Mouse (Mus musculus) midbrain, embryonic 11.5 days (tissue): ENCODE data around the gene Zfp212. TPM values are rescaled to one million over a fixed set of nuclear protein-coding genes. Genes with fewer than 3 reads are reported as not detected.

Source experiments
- ATAC-seq: fragments of 200-750 bp; cut with Nextera tagmentation; 2 replicates; pipeline ENCODE4 v1.8.0; 2017; ENCODE audit warnings: moderate TSS enrichment, moderate library complexity; ENCODE audit not compliant: low FRiP score
- DNase-seq: peaks from one replicate; pipeline ENCODE4 v3.0.0; 2015; ENCODE audit warnings: low spot score; ENCODE audit errors: missing footprints
- H3K27ac ChIP-seq: fragments of 300-500 bp; sonication (generic); 2 replicates; pipeline ENCODE4 v1.5.1; 2014; ENCODE audit warnings: low read depth, low read length
- H3K27me3 ChIP-seq: fragments of 300-500 bp; sonication (generic); 2 replicates; pipeline ENCODE4 v1.6.1; 2014; ENCODE audit warnings: mild to moderate bottlenecking, low read length, moderate library complexity, mixed read lengths; ENCODE audit not compliant: control insufficient read depth, insufficient read depth
- H3K36me3 ChIP-seq: fragments of 300-500 bp; sonication (generic); 2 replicates; pipeline ENCODE4 v1.6.1; 2014; ENCODE audit warnings: mild to moderate bottlenecking, low read length, moderate library complexity, mixed read lengths; ENCODE audit not compliant: control insufficient read depth, insufficient read depth
- H3K4me1 ChIP-seq: fragments of 300-500 bp; sonication (generic); 2 replicates; pipeline ENCODE4 v1.6.1; 2014; ENCODE audit warnings: low read length; ENCODE audit not compliant: control insufficient read depth, insufficient read depth
- H3K4me2 ChIP-seq: fragments of 300-500 bp; sonication (generic); 2 replicates; pipeline ENCODE4 v1.6.1; 2014; ENCODE audit warnings: mild to moderate bottlenecking, moderate library complexity
- H3K4me3 ChIP-seq: fragments of 300-500 bp; sonication (generic); 2 replicates; pipeline ENCODE4 v1.5.1; 2014; ENCODE audit warnings: low read depth, low read length
- H3K9ac ChIP-seq: fragments of 300-500 bp; sonication (generic); 2 replicates; pipeline ENCODE4 v1.6.1; 2014; ENCODE audit warnings: low read length
- H3K9me3 ChIP-seq: fragments of 300-500 bp; sonication (generic); 2 replicates; pipeline ENCODE4 v1.6.1; 2016; ENCODE audit warnings: low read length; ENCODE audit not compliant: control insufficient read depth
- WGBS: fragments of 180-500 bp; shearing (Covaris S2); extraction: QIAGEN DNeasy Blood & Tissue Kit; methylation state at CpG from one replicate; pipeline ENCODE4 v1.1.7; 2014; 5-methylcytosine and 5-hydroxymethylcytosine counted together
- polyA plus RNA-seq: library from polyadenylated mRNA; unstranded; fragments of >200 nt; fragmentation: Nextera tagmentation; extraction: Ambion mirVana; gene quantifications from 2 replicates; pipeline ENCODE4 v1.2.1, GENCODE M21; 2014

Gene Zfp212
- polyA plus RNA-seq, 1 experiment from 2014 or later = 13.1 TPM

DNA sequence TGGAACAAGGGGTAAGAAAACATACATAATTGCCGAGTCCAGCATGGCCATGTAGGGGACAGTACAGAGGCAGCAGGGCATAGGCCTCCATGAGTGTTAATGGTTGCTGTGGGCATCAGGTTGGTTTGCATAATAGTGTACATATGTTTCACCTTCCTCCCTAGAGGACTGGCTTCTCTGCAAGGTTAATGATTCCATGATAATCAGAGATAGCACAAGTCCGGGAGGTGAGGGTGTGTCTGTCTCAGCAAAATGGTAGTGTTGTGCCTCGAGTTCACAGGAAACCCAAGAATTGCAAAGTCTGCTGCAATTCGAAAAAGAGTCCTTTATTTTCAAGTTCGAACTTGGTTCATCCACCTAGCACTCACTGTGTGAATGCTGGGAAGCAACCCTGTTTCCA lies 3.2 kb upstream of the Zfp212 start:
- 84% methylated on average over 5 of the region's 5 CpGs for WGBS
- DNase-seq (no peak), ATAC-seq (no peak)
- H3K9ac ChIP-seq = no peak overlapping the region
- no peak overlapping the region for H3K4me2 ChIP-seq
- H3K27me3 ChIP-seq = no peaks in the 10 kb centered on the region
- H3K4me3 ChIP-seq = no peak overlapping the region
- H3K9me3 ChIP-seq = no peaks in the 10 kb centered on the region
- H3K36me3 ChIP-seq = no peaks in the 10 kb centered on the region
- H3K4me1 ChIP-seq = peaks cover 8% of the 10 kb centered on the region
- H3K27ac ChIP-seq = no peak overlapping the region

DNA sequence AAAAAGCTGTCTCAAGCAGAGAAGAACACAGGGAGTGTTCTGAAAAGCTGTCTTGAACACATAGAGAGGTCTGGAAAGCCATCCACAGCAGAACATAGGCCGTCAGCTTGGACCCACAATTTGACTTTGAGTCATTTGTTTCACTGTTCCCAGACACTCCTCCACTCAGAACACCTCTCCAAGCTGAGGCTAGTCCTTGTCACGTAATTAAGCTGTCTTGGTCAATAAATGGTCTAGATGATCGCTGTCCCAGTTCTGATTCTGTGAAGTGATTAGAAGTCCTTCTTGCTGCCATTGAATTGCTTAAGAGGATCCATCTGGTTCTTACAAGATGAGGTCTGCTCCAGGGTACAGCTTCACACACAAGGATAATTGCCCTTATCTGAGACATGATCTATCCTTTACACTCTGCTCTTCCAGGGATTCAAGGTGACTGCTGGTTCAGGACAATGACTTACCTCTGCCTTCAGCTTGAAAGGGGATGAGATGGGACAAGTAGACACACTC lies 1.5 kb upstream of the Zfp212 start:
- DNase-seq (no peak), ATAC-seq (no peak)
- no peak overlapping the region for H3K4me3 ChIP-seq
- H3K36me3 ChIP-seq = no peaks in the 10 kb centered on the region
- 83% methylated on average over 3 of the region's 3 CpGs for WGBS
- no peak overlapping the region for H3K27ac ChIP-seq
- no peaks in the 10 kb centered on the region for H3K27me3 ChIP-seq
- H3K9me3 ChIP-seq = no peaks in the 10 kb centered on the region
- peaks cover 11% of the 10 kb centered on the region for H3K4me1 ChIP-seq
- no peak overlapping the region for H3K9ac ChIP-seq
- no peak overlapping the region for H3K4me2 ChIP-seq

DNA sequence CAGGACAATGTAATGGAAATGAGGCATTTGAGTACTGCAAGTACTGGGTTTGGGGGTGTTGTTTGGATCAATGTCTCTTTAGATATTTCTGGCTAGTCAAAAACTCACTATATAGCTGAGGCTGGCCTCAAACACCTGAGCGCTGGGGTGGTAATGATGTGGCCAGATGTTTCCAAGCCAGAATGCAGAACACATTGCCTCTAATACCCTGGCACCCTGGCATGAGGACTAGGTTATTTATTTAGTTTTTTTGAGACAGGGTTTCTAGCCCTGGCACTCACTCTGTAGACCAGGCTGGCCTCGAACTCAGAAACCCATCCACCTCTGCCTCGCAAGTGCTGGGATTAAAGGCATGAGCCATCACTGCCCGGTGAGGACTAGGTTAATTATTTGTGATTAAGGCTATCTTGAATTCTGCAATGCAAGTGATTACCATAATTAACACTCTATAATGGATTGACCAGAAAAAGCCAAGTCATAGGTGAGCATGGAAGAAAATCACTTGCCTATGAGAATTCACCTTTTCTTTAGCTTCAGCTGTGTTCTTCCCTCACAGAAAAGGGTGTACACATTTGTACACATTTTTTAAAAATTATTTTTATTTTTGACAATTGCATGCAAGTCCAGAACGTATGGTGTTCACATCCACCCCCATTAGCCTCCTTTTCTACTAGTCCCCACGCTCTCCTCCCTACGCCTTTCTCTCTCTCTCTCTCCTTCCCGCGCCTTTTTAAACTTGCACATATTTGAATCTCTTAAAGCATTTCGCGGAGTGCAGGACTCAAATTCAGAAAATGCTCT lies 430 bp upstream of the Zfp212 start:
- peak; percentile 47; the same call in 1 of the 2 replicates for ATAC-seq
- Histone ChIP-seq H3K27me3 (no peaks in the 10 kb centered on the region), H3K27ac (peak overlapping the region; percentile 80), H3K4me3 (peak overlapping the region; percentile 73), H3K4me2 (peak overlapping the region; percentile 47), H3K9me3 (no peaks in the 10 kb centered on the region), H3K9ac (peak overlapping the region; percentile 81), H3K36me3 (no peaks in the 10 kb centered on the region), H3K4me1 (peaks cover 11% of the 10 kb centered on the region)
- WGBS = 29% methylated on average over 11 of the region's 11 CpGs
- no peak for DNase-seq

DNA sequence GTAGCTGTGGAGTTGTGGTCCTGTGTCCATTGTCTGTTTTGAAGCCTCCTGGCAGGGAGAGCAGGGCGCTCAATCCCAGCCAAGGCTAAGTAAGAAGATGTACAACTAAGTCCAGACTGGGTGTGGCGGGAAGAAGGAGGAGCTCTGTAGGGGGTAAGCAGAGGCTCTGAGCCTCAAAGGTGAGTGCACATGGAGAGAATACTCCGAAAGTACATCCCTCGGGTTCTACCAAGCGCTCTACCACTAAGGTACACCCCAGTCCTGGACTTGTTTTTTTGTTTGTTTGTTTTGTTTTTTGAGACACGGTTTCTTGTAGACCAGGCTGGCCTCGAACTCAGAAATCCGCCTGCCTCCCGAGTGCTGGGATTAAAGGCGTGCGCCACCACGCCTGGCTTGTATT lies 22.2 kb downstream of the Zfp212 start:
- 50% methylated on average over 12 of the region's 12 CpGs for WGBS
- DNase-seq = peak; percentile 89
- H3K27me3 ChIP-seq = no peaks in the 10 kb centered on the region; the same call in 1 of the 2 replicates
- peak overlapping the region; percentile 67 for H3K4me2 ChIP-seq
- peak; percentile 9; the same call in 1 of the 2 replicates for ATAC-seq
- H3K9me3 ChIP-seq = no peaks in the 10 kb centered on the region
- peak overlapping the region; percentile 40 for H3K4me3 ChIP-seq
- H3K4me1 ChIP-seq = peaks cover 2% of the 10 kb centered on the region; the same call in 1 of the 2 replicates
- H3K27ac ChIP-seq = no peak overlapping the region
- H3K9ac ChIP-seq = no peak overlapping the region
- no peaks in the 10 kb centered on the region for H3K36me3 ChIP-seq

DNA sequence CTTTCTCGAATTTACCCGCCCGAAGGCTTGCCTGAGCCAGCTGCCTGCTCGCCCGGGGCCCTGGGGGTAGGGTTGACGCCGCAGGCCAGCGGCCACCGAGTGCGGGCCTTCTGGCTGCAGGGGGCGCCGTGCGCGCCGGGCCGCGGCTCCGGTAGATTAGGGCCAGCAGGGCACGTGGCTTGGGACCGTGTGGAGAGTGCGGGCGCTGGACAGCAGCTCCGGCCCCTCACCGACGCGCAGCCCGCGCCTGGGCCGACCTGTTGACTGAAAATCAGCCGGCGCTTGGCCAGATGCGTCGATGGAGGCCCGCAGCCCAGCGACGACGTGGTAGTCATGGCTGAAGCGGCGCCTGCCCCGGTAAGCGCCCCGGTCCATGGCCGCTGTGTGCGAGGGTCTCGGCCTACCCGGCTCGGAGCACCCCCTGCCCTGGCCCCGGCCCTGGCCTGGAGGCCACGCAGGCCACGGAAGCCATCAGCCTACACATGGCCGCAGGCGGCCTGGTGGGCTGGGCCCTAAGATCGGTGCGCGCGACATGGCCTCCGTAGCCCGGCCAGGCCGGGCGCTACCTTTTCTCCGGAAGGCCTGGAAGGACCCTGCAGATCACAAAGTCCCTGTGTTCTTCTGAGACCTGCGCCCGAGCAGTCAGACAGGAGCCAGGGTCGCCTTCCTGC lies 22.9 kb downstream of the Zfp212 start:
- 10% methylated on average over 64 of the region's 64 CpGs for WGBS
- Histone ChIP-seq H3K27ac (no peak overlapping the region), H3K9ac (peak overlapping the region; percentile 77), H3K4me1 (peaks cover 2% of the 10 kb centered on the region; the same call in 1 of the 2 replicates), H3K4me3 (peak overlapping the region; percentile 40), H3K9me3 (no peaks in the 10 kb centered on the region), H3K27me3 (no peaks in the 10 kb centered on the region; the same call in 1 of the 2 replicates), H3K36me3 (no peaks in the 10 kb centered on the region), H3K4me2 (peak overlapping the region; percentile 67)
- peak; percentile 94 for ATAC-seq
- DNase-seq = peak; percentile 94

DNA sequence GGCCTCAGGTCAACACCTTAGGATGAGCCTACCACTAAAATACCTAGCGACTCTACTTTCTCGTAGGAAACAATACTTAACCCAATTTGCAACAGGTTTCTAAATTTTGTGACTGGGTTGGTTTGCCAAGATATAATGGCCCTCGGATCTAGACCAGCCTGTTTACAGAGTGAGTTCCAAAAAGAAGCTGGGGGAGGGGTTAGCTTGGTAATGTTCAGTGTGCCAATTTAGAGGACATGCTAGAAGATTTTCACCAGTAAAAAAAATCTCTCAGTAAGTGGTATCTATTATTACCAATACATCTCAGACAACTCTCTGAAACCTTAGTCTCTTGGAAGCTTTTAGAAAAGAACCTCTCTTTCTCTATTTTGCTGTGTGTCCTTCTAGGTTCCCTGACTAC lies 23.4 kb downstream of the Zfp212 start:
- 94% methylated on average over 3 of the region's 3 CpGs for WGBS
- peak overlapping the region; percentile 40; the same call in 1 of the 2 replicates for H3K4me3 ChIP-seq
- peak overlapping the region; percentile 77; the same call in 1 of the 2 replicates for H3K9ac ChIP-seq
- DNase-seq (peak; percentile 81), ATAC-seq (no peak)
- no peaks in the 10 kb centered on the region; the same call in 1 of the 2 replicates for H3K27me3 ChIP-seq
- no peaks in the 10 kb centered on the region for H3K9me3 ChIP-seq
- H3K4me2 ChIP-seq = peak overlapping the region; percentile 67
- no peaks in the 10 kb centered on the region for H3K36me3 ChIP-seq
- H3K4me1 ChIP-seq = peaks cover 2% of the 10 kb centered on the region; the same call in 1 of the 2 replicates
- H3K27ac ChIP-seq = no peak overlapping the region

DNA sequence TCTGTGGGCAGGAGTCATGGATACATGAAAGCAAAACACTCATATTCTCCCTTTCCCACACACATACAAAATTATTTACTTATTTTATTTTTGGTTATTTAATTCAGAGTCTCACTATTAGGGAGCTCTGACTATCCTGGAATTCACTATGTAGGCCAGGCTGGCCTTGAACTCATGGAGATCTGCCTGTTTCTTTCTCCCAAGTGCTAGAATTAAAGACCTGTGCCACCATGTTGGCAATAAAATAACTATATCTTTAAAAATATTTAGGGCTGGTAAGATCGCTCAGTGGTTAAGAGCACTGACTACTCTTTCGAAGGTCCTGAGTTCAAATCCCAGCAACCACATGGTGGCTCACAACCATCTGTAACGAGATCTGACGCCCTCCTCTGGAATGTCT lies 27.1 kb downstream of the Zfp212 start:
- H3K4me2 ChIP-seq = no peak overlapping the region

DNA sequence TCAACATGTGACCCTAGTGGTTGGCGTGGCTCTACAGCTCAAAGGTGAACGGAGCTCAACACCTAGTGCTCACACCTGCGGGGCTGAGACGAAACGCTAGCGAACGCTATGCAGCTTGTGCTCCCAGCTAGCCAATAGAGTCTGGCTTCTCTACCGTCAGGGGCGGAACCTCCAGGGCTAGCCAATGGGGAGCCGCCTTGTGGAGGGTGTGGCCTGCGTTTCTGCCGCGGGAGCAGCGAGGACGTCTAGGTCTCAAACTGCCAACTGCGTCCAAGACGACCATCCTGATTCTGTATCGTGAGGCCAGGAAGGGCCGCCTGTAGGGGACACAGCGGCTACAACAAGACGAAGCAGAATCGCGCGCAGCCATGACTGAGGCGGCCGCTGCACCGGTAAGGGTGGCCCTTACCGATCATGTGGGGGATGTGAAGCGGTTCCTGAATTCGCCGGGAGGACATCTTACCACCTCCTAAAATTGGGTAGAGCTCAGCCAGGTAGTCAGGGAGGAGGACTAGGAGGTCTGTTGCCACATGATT lies 33.0 kb downstream of the Zfp212 start, which contains the start of gene Zfp956:
Gene Zfp956, plus strand, starts transcription at position 200 of the 536 bp plus-strand sequence.
- no peaks in the 10 kb centered on the region for H3K27me3 ChIP-seq
- peak; percentile 100 for ATAC-seq
- no peaks in the 10 kb centered on the region for H3K36me3 ChIP-seq
- H3K9me3 ChIP-seq = no peaks in the 10 kb centered on the region
- no peak within 1 kb of the TSS for H3K27ac ChIP-seq
- peak within 1 kb of the TSS; percentile 69 for H3K4me3 ChIP-seq
- peak within 1 kb of the TSS; percentile 90 for H3K4me2 ChIP-seq
- peak; percentile 99 for DNase-seq
- WGBS = under 1% methylated on average over 31 of the region's 31 CpGs
- peaks cover 3% of the 10 kb centered on the region; the same call in 1 of the 2 replicates for H3K4me1 ChIP-seq
- peak within 1 kb of the TSS; percentile 82 for H3K9ac ChIP-seq

More for the DNA sequence above, 27.1 kb downstream of the Zfp212 start:
- no peak for DNase-seq
- Histone ChIP-seq H3K27ac (no peak overlapping the region), H3K27me3 (no peaks in the 10 kb centered on the region; the same call in 1 of the 2 replicates), H3K9ac (no peak overlapping the region), H3K9me3 (no peaks in the 10 kb centered on the region), H3K36me3 (no peaks in the 10 kb centered on the region), H3K4me1 (peaks cover 2% of the 10 kb centered on the region; the same call in 1 of the 2 replicates), H3K4me3 (no peak overlapping the region)
- no peak for ATAC-seq
- 94% methylated on average over 4 of the region's 4 CpGs for WGBS
